Mouse (Mus musculus) brain, adult 2 months (tissue): ENCODE measurements around the gene Hexim2.

ENCODE experiments used
- DNase-seq: peaks from one replicate; pipeline ENCODE4 v3.0.0; 2011; ENCODE audit warnings: low read depth, low spot score

The Hexim2 gene

DNA sequence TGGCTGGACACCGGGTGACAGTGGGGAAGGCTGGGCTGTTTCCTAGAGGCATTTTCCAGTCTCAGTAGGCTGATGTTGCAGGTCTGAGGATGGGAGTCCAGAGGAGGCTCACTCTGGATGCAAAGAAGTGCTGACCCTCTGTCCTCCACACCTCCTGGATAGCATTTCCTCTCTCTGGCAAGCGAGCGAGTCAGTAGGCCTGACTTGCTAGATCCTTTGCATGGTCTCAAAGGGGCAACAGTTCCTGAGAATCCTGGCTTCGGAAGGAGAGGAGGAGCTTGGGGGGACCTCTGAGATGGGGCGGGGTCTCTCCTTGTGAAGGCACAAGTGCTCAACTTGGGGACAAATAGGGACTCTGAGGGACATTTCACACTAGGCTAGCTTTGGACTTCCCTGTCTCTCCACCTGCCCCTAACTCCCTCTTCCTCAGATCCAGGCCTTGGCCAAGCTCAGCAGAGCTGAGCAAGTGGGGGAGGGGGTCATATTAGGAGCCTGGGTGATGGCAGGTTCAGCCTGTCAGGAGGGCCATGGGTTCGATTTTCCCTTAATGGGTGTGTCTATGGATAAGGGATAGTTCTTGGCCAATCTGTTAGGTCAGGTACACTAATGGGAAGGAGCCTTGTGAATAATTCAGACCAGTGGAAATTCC is 40.3 kb downstream of the Hexim2 start:
- DNase-seq, result no peak

DNA sequence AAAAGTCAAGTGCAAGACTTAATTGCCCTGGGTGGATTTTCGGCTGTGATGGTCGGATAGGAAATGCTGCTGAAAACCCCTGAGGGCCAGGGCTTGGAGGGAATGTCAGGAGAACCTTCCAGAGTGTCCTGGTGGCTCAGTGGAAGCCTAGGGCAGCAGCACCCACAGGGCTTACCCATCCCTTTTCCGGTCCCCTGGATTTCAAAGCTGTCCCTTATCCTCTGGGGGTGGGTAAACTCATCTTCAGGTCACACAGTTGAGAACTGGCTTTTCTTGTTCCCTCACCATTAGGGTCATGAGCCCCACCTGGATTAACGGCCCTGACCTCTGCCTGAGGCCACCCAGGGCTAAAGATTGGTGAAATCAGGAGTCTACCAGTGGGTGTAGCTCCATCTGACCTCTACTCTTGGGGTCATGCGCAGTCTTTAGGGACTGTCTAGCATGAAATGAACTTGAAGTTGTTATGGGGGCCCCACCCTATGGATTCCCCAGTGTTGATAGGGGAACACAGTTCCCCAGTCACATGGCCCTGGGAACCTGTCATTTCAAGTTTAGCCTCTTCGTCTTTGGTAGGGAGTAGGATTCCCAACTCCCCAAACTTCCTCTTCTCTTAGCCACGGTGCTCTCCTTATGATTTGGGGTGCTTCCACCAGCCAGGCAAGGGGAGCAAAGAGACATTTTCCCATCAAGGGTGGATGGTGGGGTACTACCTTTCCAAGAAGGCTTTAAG is 41.0 kb downstream of the Hexim2 start:
- DNase-seq, result no peak

DNA sequence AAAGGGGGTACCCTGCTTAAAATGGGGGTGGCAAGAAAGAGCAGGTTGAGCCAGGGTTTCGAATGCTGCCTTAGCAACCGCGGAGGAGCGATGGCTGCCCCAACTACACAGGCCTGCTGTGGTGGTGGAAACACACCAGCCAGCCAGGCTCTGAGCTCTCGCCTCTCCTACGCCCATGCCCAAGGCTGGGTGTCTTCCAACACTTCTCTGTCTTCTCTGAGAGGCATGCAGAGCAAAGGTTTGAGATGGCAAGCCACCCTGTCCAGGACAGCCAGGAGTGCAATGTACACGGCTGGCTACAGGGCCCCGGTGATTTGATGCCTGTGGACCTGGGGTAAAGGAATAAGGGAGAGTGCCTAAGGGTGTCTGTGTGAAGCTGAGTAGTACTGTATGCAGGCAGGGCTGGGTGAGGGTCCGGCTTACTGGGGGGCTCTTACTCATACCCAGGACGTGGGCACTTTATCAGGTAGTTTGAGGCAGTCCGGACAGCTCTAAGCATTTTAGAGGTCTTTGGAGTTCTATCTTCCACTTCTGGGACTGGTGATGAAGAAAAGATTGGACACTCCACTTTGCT is 41.6 kb downstream of the Hexim2 start:
- peak; percentile 73 for DNase-seq

DNA sequence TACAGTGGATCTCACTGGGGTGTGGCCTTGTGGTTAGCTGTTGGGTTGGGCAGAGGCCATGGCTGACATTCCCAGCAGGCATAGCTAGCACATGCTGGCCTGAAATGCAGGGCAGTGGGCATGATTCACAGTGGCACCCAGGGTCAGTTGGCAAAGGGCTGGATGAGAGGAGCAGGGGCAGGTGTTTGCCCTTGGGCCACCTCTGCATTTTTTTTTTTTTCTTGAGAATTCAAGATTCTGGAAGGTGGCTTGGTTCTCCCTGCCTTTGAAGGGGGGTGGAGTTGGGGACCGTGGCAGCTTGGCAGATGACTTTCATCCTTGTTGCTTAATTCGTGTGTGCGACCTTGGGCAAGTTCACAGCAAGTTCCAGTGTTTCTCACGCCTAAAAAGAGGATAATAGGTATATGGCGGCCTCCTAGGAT is 42.2 kb downstream of the Hexim2 start:
- DNase-seq, result no peak

DNA sequence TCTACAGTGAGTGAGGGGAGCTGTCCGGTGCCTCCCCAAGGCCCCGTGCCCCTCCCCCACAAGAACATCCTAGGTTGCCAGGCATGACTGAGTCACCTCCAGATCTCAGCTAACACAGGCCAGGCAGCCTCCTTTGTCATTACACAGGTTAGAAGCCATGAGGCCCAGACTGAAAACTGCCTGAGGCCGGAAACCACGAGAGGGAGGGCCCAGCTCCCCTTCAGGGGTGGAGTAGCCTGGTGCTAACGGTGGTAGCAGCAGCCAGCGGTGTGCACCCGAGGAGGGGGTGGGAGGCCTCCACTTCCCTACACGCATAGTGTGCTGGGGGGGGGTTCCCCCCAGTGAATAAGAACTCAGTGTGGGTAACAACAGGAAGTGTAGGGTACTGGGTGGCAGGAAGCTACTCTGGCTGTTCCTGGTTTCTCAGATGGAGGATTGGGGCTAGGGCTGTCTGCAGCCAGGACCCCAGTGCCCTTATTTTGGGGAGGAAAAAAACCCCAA is 42.7 kb downstream of the Hexim2 start:
- no peak for DNase-seq

DNA sequence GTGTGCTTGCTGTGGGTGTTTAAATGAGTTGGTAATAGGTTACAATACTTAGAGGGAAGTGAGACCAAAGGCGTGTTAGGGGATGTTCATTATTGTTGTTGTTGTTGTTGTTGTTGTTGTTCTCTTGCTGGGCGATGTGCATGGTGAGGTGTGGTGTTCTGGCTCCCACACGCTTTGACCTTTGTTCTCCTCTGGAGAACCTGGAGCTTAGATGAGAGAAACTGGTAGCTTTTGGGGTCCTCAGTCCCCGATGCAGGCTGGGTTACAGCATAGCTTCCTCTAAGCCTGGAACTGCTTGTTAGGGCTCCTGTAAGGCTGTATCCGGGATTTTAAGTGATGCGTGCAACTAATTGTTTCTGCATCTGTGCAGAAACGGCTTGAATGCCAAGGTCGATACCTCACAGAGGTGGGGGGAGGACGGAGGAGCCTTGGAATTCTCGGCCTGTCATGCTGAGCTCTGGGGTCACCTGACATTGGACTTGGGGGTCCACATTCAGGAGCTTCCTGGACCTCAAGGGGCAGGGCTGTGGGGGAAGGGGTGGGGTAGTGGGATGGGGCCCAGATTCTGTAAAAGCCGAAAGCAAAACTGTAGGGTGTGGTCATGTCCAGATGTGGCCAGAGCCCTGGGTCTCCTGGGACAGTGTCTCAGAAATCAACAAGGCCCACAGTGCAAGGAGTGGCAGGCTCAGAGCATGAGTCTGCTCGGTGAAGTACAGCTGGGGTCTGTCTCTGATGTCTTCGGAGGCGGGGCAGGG is 43.6 kb downstream of the Hexim2 start:
- no peak for DNase-seq

DNA sequence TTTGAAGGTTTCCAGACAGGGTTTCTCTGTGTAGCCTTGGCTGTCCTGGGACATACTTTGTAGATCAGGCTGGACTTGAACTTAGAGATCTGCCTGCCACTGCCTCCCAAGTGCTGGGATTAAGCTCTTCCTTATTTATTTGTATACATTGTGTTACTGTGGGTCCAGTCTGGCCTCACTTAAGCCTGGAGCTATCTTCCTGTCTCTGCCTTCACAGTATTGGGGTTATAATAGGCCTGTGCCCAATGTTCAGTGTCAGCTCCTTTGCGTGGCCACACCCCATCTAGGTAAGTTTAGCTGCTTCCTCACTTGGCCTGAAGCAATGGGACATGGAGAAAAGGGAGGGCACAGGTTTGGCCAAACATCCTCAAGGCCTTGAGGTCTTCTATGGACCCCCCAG is 44.3 kb downstream of the Hexim2 start:
- no peak for DNase-seq

DNA sequence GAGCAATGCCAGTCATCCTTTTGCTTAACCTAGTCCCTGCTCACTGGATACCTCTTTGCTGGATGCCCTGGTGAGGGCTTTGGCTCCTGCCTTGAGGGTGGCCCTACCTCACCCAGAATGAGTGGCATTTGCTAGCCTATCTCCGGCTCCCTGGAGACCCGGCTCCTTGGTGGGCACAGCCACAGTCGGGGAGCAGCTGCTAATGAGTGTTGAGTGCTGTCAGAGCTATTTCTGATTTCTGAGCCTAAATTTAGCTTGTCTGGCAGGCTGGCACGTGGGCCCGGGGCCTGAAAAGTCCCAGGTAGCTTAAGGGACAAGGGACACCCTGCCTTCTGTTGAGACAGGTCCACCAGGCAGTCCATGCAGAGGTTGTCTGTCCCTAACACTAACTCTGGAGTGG is 45.0 kb downstream of the Hexim2 start:
- no peak for DNase-seq

DNA sequence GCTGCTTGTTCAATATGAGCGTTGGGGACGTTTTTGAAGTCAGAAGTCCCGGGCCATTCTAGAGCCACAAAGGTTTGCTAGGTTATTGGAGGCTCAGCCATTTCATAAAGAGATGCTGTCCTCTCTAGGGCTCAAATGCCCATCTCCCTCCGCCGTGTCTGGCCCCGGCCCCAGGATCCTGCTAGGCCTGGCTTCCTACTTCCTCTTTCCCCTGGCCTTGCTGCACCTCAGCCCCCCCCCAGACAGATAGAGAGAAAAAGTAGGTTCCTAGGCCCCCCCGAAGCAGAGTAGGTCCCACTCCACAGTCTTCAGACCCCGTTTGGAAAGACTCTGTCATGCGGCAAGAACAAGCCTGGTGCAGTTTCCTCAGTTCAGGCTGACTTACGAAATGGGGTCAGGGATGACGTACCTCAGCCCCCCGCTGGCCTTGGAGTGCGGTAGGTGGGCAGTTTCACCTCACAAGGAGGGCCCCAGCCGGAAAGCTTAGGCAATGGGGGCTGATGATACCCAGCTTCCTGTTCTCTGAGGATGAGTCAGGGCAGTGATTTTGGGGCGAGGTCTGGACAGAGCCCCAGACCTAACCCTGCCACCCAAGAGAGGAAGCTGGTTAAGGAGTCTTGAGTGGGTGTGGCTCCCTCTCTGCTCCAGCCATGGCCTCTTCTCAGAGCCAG is 45.7 kb downstream of the Hexim2 start:
- DNase-seq, result no peak

DNA sequence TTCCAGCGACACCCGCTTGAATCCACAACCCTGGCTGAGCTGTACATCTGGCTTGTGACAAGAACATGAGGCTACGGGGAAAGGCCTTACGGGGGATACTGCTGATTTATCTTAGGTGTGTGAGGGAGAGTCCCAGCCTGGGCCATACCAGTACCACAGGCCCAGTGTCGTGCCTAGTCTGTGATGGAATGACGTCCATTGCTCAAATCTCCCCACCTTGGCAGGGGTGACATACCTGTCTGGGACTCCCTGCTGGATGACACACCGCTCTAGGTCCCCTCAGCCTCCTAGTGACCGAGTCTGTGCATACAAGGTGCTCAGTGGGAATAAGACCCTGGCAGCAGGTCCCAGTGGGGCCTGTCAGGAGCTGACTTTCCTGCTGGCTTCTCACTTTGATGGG is 46.5 kb downstream of the Hexim2 start:
- DNase-seq, result no peak

DNA sequence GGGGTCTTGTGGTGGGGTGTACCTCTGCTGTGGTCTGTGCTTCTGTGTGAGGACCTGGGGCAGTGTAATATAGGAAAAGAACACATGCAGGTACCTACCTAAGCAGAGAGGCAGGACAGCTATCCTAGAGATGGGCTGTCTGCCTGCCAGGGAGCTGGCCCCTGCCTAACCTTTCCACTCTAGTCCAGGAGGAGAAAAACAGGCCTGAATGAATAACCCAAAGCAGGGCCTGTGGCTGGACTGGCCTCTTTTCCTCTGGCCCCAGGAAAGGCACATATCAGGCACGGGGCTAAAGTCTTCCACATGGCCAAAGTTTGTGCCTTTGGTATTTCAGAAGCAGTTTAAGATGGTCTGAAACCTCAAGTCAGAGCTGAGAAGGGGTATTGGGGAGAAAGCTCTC is 48.2 kb downstream of the Hexim2 start:
- DNase-seq, result no peak

DNA sequence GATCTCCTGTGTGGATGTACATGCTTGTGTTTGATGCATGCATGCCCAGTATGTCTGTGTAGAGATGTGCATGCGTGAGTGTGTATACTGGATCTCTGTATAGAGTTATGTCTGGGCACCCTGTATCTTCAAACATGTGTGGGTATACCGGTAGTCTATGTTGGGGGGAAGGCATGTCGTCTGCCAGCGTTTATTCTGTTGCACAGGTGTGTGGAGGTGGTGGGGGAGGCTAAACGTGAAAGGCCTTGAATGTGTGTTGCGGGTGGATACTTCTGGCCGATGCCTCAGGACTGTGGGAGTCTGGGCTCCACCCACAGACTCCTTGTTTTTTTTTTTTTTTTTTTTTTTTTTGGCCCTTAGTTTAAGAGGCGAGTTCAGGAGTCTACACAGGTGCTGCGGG is 49.1 kb downstream of the Hexim2 start:
- no peak for DNase-seq

DNA sequence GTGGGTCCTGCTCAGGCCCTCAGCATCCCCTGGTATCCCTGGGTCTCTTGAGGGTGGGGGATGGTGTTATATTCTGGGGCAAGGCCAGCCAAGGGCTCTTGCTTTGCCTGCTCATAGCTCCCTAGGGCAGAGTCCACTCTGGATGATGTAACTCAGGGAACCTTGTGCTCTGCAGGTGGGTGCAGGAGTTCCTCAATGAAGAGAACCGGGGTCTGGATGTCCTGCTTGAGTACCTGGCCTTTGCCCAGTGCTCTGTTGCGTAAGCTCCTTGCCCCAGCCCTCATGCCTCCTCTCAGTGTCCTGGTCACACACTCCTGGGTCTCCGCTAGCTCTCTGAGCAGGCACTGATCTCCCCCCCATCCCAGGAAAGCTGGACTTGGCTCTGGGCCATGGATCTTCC is 49.7 kb downstream of the Hexim2 start:
- no peak for DNase-seq

DNA sequence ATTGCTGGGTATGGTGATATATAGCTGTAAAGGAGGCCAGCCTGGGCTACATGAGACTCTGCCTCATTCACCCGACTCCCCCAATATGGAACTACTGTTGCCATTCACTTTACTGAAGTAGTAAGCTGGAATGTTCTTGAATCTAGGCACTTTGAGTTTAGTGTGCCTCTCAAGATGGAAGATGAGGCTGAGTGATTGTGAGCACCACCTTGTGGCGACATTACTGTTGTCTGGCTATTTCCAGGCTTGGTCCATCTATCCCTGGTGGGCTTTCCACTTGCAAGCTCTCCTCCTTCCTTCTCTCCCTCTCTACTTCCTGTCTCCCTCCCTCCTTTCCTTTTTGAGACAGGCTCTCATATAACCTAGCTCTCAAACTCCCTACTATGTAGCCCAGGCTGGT is 52.7 kb downstream of the Hexim2 start:
- DNase-seq, result peak; percentile 80
